Mouse (Mus musculus): ENCODE data around the gene Fra10ac1. TPM values are rescaled to one million over a fixed set of nuclear protein-coding genes. Genes with fewer than 3 reads are reported as not detected.

The Fra10ac1 gene
- total and polyA plus RNA-seq, 2 experiments from 2014 or later: 13.0 to 36.1 TPM

GRCm38 (mm10) chr19:38161648-38162354, 62.2 kb downstream of the Fra10ac1 start:
- Histone ChIP-seq H3K4me3 (ENCODE audit: low read depth, low read length) (no peak overlapping the region), H3K4me2 (ENCODE audit: low read depth) (no peak overlapping the region), H3K27ac (ENCODE audit: low read depth, low read length) (no peak overlapping the region), H3K9me3 (ENCODE audit: low read length) (no peaks in the 10 kb centered on the region), H3K27me3 (ENCODE audit: insufficient read depth, low read length) (no peaks in the 10 kb centered on the region), H3K36me3 (ENCODE audit: insufficient read depth) (no peaks in the 10 kb centered on the region), H3K4me1 (ENCODE audit: insufficient read depth) (no peaks in the 10 kb centered on the region), H3K9ac (no peak overlapping the region)
- ATAC-seq (no peak), DNase-seq (no peak)
- WGBS: 95% methylated on average over 21 of the region's 21 CpGs
- no peak for TF ChIP-seq CTCF (IDR thresholded peaks at IDR 0.05; ENCODE audit: low read depth)

DNA sequence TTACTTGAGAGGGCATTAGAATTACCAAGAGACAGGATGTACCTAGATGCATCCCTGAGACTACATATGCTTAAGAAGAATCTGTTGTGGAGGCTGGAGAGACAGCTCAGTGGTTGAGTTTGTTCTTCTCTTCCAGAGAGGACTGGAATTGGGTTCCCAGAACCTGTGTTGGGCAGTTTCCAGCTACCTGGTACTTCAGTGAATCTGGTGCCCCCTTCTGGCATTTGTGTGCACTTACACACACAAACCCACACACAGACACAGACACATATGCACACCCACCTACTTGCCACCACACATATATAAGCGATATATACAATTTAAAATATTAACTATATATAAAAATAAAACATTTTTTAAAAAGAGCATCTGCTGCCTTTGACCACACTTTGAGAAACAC, 67.7 kb downstream of the Fra10ac1 start:
- Histone ChIP-seq H3K4me1 (ENCODE audit: insufficient read depth) (no peaks in the 10 kb centered on the region), H3K9me3 (ENCODE audit: low read length) (no peaks in the 10 kb centered on the region), H3K36me3 (ENCODE audit: insufficient read depth) (no peaks in the 10 kb centered on the region), H3K27me3 (ENCODE audit: insufficient read depth, low read length) (no peaks in the 10 kb centered on the region), H3K4me3 (ENCODE audit: low read depth, low read length) (no peak overlapping the region), H3K4me2 (ENCODE audit: low read depth) (no peak overlapping the region), H3K27ac (ENCODE audit: low read depth, low read length) (no peak overlapping the region), H3K9ac (no peak overlapping the region)
- no peak for DNase-seq
- ATAC-seq: no peak
- 96% methylated on average over 1 of the region's 1 CpGs for WGBS
- TF ChIP-seq CTCF (IDR thresholded peaks at IDR 0.05; ENCODE audit: low read depth): no peak

GRCm38 (mm10) chr19:38143540-38144271, 80.2 kb downstream of the Fra10ac1 start:
- TF ChIP-seq CTCF (IDR thresholded peaks at IDR 0.05; ENCODE audit: low read depth): no peak
- no peaks in the 10 kb centered on the region for H3K27me3 ChIP-seq (ENCODE audit: insufficient read depth, low read length)
- no peak overlapping the region for H3K4me2 ChIP-seq (ENCODE audit: low read depth)
- WGBS: 73% methylated on average over 4 of the region's 4 CpGs
- no peaks in the 10 kb centered on the region for H3K4me1 ChIP-seq (ENCODE audit: insufficient read depth)
- DNase-seq: no peak
- H3K9me3 ChIP-seq (ENCODE audit: low read length): no peaks in the 10 kb centered on the region
- no peak overlapping the region for H3K9ac ChIP-seq
- ATAC-seq: no peak
- H3K36me3 ChIP-seq (ENCODE audit: insufficient read depth): no peaks in the 10 kb centered on the region
- H3K4me3 ChIP-seq (ENCODE audit: low read depth, low read length): no peak overlapping the region
- H3K27ac ChIP-seq (ENCODE audit: low read depth, low read length): no peak overlapping the region

Other genes starting within 250 kb of the Fra10ac1 start
- 4.8 and 5.1 TPM in 2 replicates for gene Myof, start 180.6 kb downstream of the Fra10ac1 start, total RNA-seq (2014; rRNA removed)
- 1.4 and 1.5 TPM in 2 replicates for gene Myof, start 180.6 kb downstream of the Fra10ac1 start, polyA plus RNA-seq (2015; fragmentation: Nextera tagmentation; extraction: Ambion mirVana)
- 2.5 and 3.9 TPM in 2 replicates for gene Cep55, start 169.1 kb downstream of the Fra10ac1 start, total RNA-seq (2014; rRNA removed)
- 2.3 and 2.7 TPM in 2 replicates for gene Cep55, start 169.1 kb downstream of the Fra10ac1 start, polyA plus RNA-seq (2015; fragmentation: Nextera tagmentation; extraction: Ambion mirVana)
- gene Ffar4, start 127.1 kb downstream of the Fra10ac1 start, total RNA-seq (2014; rRNA removed): 0.54 and 0.95 TPM in 2 replicates
- 0.15 and 0.20 TPM in 2 replicates for gene Ffar4, start 127.1 kb downstream of the Fra10ac1 start, polyA plus RNA-seq (2015; fragmentation: Nextera tagmentation; extraction: Ambion mirVana)
- gene Rbp4, start 98.9 kb downstream of the Fra10ac1 start, total RNA-seq (2014; rRNA removed): 0.48 and 1.2 TPM in 2 replicates
- 3.9 and 4.4 TPM in 2 replicates for gene Rbp4, start 98.9 kb downstream of the Fra10ac1 start, polyA plus RNA-seq (2015; fragmentation: Nextera tagmentation; extraction: Ambion mirVana)
- 0.08 TPM in 1 of 2 replicates, not detected in the other for gene Pde6c, start 91.4 kb downstream of the Fra10ac1 start, total RNA-seq (2014; rRNA removed)
- gene Pde6c, start 91.4 kb downstream of the Fra10ac1 start, polyA plus RNA-seq (2015; fragmentation: Nextera tagmentation; extraction: Ambion mirVana): 0.11 TPM in 1 of 2 replicates, not detected in the other
- 19.2 and 20.3 TPM in 2 replicates for gene Lgi1, start 40.4 kb upstream of the Fra10ac1 start, total RNA-seq (2014; rRNA removed)
- gene Lgi1, start 40.4 kb upstream of the Fra10ac1 start, polyA plus RNA-seq (2015; fragmentation: Nextera tagmentation; extraction: Ambion mirVana): 19.3 and 25.7 TPM in 2 replicates
- 2.8 and 3.2 TPM in 2 replicates for gene Slc35g1, start 171.8 kb upstream of the Fra10ac1 start, total RNA-seq (2014; rRNA removed)
- 0.86 and 1.3 TPM in 2 replicates for gene Slc35g1, start 171.8 kb upstream of the Fra10ac1 start, polyA plus RNA-seq (2015; fragmentation: Nextera tagmentation; extraction: Ambion mirVana)